Mouse (Mus musculus) midbrain, embryonic 10.5 days (tissue): ENCODE data around the gene Rhof. TPM values are rescaled to one million over a fixed set of nuclear protein-coding genes. Genes with fewer than 3 reads are reported as not detected.
A peak's percentile ranks its signal among the peaks of the same experiment; 100 is the strongest.

Experiments used
- DNase-seq: peaks from one replicate; pipeline ENCODE4 v3.0.0-alpha.2; 2017; ENCODE audit warnings: low spot score
- H3K27ac ChIP-seq: fragments of 300-500 bp; sonication (generic); replicated peaks from 2 replicates; pipeline ENCODE4 v1.5.1; 2016; ENCODE audit warnings: mild to moderate bottlenecking
- H3K27me3 ChIP-seq: fragments of 300-500 bp; sonication (generic); 2 replicates; pipeline ENCODE4 v1.6.1; 2016; ENCODE audit warnings: low read depth, mild to moderate bottlenecking; ENCODE audit not compliant: poor library complexity, severe bottlenecking
- H3K36me3 ChIP-seq: fragments of 300-500 bp; sonication (generic); 2 replicates; pipeline ENCODE4 v1.6.1; 2016; ENCODE audit warnings: mild to moderate bottlenecking, moderate library complexity
- H3K4me1 ChIP-seq: fragments of 300-500 bp; sonication (generic); 2 replicates; pipeline ENCODE4 v1.6.1; 2016
- H3K4me3 ChIP-seq: fragments of 300-500 bp; sonication (generic); 2 replicates; pipeline ENCODE4 v1.5.1; 2016; ENCODE audit warnings: mild to moderate bottlenecking, moderate library complexity
- H3K9me3 ChIP-seq: fragments of 300-500 bp; sonication (generic); replicated peaks from 2 replicates; pipeline ENCODE4 v1.6.1; 2016; ENCODE audit warnings: mild to moderate bottlenecking
- WGBS: fragments of 180-500 bp; shearing (Covaris S2); methylation state at CpG from one replicate; pipeline ENCODE4 v1.1.7; 2016; 5-methylcytosine and 5-hydroxymethylcytosine counted together
- polyA plus RNA-seq: library from polyadenylated mRNA; unstranded; fragments of >200 nt; fragmentation: Nextera tagmentation; extraction: Ambion mirVana; gene quantifications from 2 replicates; pipeline ENCODE4 v1.2.1, GENCODE M21; 2016

Gene Rhof
- polyA plus RNA-seq, 1 experiment from 2014 or later, result 1.4 TPM

- Histone ChIP-seq H3K36me3 (peaks cover 78% of the 10 kb centered on the region), H3K4me3 (no peak overlapping the region), H3K4me1 (peaks cover 32% of the 10 kb centered on the region), H3K27me3 (peaks cover 16% of the 10 kb centered on the region), H3K9me3 (no peaks in the 10 kb centered on the region), H3K27ac (no peak overlapping the region)
- DNase-seq, result no peak
- WGBS, result 92% methylated on average over 10 of the region's 10 CpGs
These were observed 3.2 kb downstream of the Rhof start for GRCm38 (mm10) chr5:123129170-123129757.

- Histone ChIP-seq H3K4me1 (peaks cover 25% of the 10 kb centered on the region), H3K36me3 (peaks cover 75% of the 10 kb centered on the region), H3K9me3 (no peaks in the 10 kb centered on the region), H3K27me3 (peaks cover 16% of the 10 kb centered on the region), H3K4me3 (no peak overlapping the region), H3K27ac (no peak overlapping the region)
- 61% methylated on average over 10 of the region's 10 CpGs for WGBS
- no peak for DNase-seq
These were observed 3.9 kb downstream of the Rhof start for GRCm38 (mm10) chr5:123128426-123129169.

GRCm38 (mm10) chr5:123127031-123127430 lies 5.5 kb downstream of the Rhof start:
- Histone ChIP-seq H3K27me3 (peaks cover 14% of the 10 kb centered on the region), H3K9me3 (no peaks in the 10 kb centered on the region; the same call in 1 of the 2 replicates), H3K27ac (no peak overlapping the region), H3K36me3 (peaks cover 87% of the 10 kb centered on the region), H3K4me3 (no peak overlapping the region), H3K4me1 (peaks cover 10% of the 10 kb centered on the region)
- no peak for DNase-seq
- WGBS, result 90% methylated on average over 6 of the region's 6 CpGs

GRCm38 (mm10) chr5:123125638-123126406 lies 6.7 kb downstream of the Rhof start:
- Histone ChIP-seq H3K4me1 (peaks cover 7% of the 10 kb centered on the region), H3K27ac (no peak overlapping the region), H3K9me3 (no peaks in the 10 kb centered on the region; the same call in 1 of the 2 replicates), H3K27me3 (0 out of 2 replicates have a peak, but pooled peaks cover 2% of the 10 kb centered on the region), H3K36me3 (peaks cover 75% of the 10 kb centered on the region), H3K4me3 (no peak overlapping the region)
- WGBS, result 89% methylated on average over 18 of the region's 18 CpGs
- no peak for DNase-seq

- WGBS, result 86% methylated on average over 6 of the region's 6 CpGs
These were observed 7.4 kb downstream of the Rhof start for GRCm38 (mm10) chr5:123125105-123125504.

GRCm38 (mm10) chr5:123122181-123122580 lies 10.3 kb downstream of the Rhof start:
- Histone ChIP-seq H3K27ac (no peak overlapping the region), H3K36me3 (peaks cover 49% of the 10 kb centered on the region), H3K9me3 (no peaks in the 10 kb centered on the region; the same call in 1 of the 2 replicates), H3K4me3 (no peak overlapping the region), H3K27me3 (no peaks in the 10 kb centered on the region), H3K4me1 (peaks cover 10% of the 10 kb centered on the region)
- no peak for DNase-seq
- WGBS, result 87% methylated on average over 4 of the region's 4 CpGs

More at GRCm38 (mm10) chr5:123125105-123125504, 7.4 kb downstream of the Rhof start:
- Histone ChIP-seq H3K27me3 (no peaks in the 10 kb centered on the region), H3K4me1 (peaks cover 14% of the 10 kb centered on the region), H3K27ac (no peak overlapping the region), H3K9me3 (no peaks in the 10 kb centered on the region; the same call in 1 of the 2 replicates), H3K36me3 (peaks cover 68% of the 10 kb centered on the region), H3K4me3 (no peak overlapping the region)
- no peak for DNase-seq

GRCm38 (mm10) chr5:123120624-123121215 lies 11.8 kb downstream of the Rhof start:
- 66% methylated on average over 7 of the region's 7 CpGs for WGBS
- no peaks in the 10 kb centered on the region for H3K27me3 ChIP-seq
- DNase-seq, result no peak
- no peaks in the 10 kb centered on the region; the same call in 1 of the 2 replicates for H3K9me3 ChIP-seq
- peak overlapping the region; percentile 23; the same call in 1 of the 2 replicates for H3K27ac ChIP-seq
- H3K4me3 ChIP-seq, result no peak overlapping the region
- peaks cover 10% of the 10 kb centered on the region for H3K4me1 ChIP-seq
- H3K36me3 ChIP-seq, result peaks cover 35% of the 10 kb centered on the region

GRCm38 (mm10) chr5:123118826-123119225 lies 13.7 kb downstream of the Rhof start:
- DNase-seq, result no peak
- Histone ChIP-seq H3K9me3 (no peaks in the 10 kb centered on the region; the same call in 1 of the 2 replicates), H3K36me3 (peaks cover 24% of the 10 kb centered on the region), H3K4me1 (peaks cover 15% of the 10 kb centered on the region), H3K27me3 (no peaks in the 10 kb centered on the region), H3K27ac (no peak overlapping the region), H3K4me3 (no peak overlapping the region)
- 79% methylated on average over 10 of the region's 10 CpGs for WGBS

- peaks cover 15% of the 10 kb centered on the region for H3K4me1 ChIP-seq
- DNase-seq, result no peak
- H3K27ac ChIP-seq, result no peak overlapping the region
- 85% methylated on average over 8 of the region's 8 CpGs for WGBS
- no peaks in the 10 kb centered on the region; the same call in 1 of the 2 replicates for H3K9me3 ChIP-seq
- peaks cover 14% of the 10 kb centered on the region; the same call in 1 of the 2 replicates for H3K36me3 ChIP-seq
- no peaks in the 10 kb centered on the region for H3K27me3 ChIP-seq
- no peak overlapping the region for H3K4me3 ChIP-seq
These were observed 14.7 kb downstream of the Rhof start for GRCm38 (mm10) chr5:123117773-123118172.

GRCm38 (mm10) chr5:123117257-123117656 lies 15.2 kb downstream of the Rhof start:
- Histone ChIP-seq H3K27me3 (no peaks in the 10 kb centered on the region), H3K4me3 (no peak overlapping the region), H3K36me3 (peaks cover 9% of the 10 kb centered on the region; the same call in 1 of the 2 replicates), H3K27ac (no peak overlapping the region), H3K9me3 (no peaks in the 10 kb centered on the region), H3K4me1 (peaks cover 15% of the 10 kb centered on the region)
- WGBS, result 18% methylated on average over 10 of the region's 10 CpGs
- DNase-seq, result peak; percentile 79

GRCm38 (mm10) chr5:123116080-123116479 lies 16.4 kb downstream of the Rhof start:
- H3K27ac ChIP-seq, result no peak overlapping the region
- WGBS, result 82% methylated on average over 8 of the region's 8 CpGs

GRCm38 (mm10) chr5:123114924-123115323 lies 17.6 kb downstream of the Rhof start:
- H3K27ac ChIP-seq, result no peak overlapping the region
- peaks cover 7% of the 10 kb centered on the region; the same call in 1 of the 2 replicates for H3K36me3 ChIP-seq
- H3K9me3 ChIP-seq, result no peaks in the 10 kb centered on the region
- H3K4me3 ChIP-seq, result no peak overlapping the region
- H3K4me1 ChIP-seq, result peaks cover 14% of the 10 kb centered on the region
- WGBS, result 48% methylated on average over 7 of the region's 7 CpGs
- DNase-seq, result peak; percentile 38
- no peaks in the 10 kb centered on the region for H3K27me3 ChIP-seq

More at GRCm38 (mm10) chr5:123116080-123116479, 16.4 kb downstream of the Rhof start:
- no peak for DNase-seq
- no peak overlapping the region for H3K4me3 ChIP-seq
- H3K27me3 ChIP-seq, result no peaks in the 10 kb centered on the region
- H3K9me3 ChIP-seq, result no peaks in the 10 kb centered on the region
- H3K36me3 ChIP-seq, result peaks cover 7% of the 10 kb centered on the region; the same call in 1 of the 2 replicates
- H3K4me1 ChIP-seq, result peaks cover 15% of the 10 kb centered on the region
